Mouse (Mus musculus) liver, postnatal 0 days (tissue): Measurements from ENCODE around the gene 4930432M17Rik.

Source experiments
- CTCF ChIP-seq: sonication (generic); IDR thresholded peaks from 2 replicates; pipeline ENCODE4 v1.5.1; 2016; ENCODE audit warnings: antibody characterized with exemption, low read depth
- EP300 ChIP-seq: IDR thresholded peaks from 2 replicates; pipeline ENCODE4 v1.6.1; 2016; ENCODE audit warnings: antibody characterized with exemption, low read depth, mild to moderate bottlenecking

- TF ChIP-seq CTCF (no peak), EP300 (no peak)
These were observed 25.1 kb upstream of the 4930432M17Rik start for GRCm38 (mm10) chr3:121645447-121645846.
